Mouse (Mus musculus): Measurements from ENCODE around the gene Camta1. TPM values are rescaled to one million over a fixed set of nuclear protein-coding genes. Genes with fewer than 3 reads are reported as not detected.

The Camta1 gene
- polyA plus RNA-seq, 1 experiment from 2014 or later: 61.9 TPM

DNA sequence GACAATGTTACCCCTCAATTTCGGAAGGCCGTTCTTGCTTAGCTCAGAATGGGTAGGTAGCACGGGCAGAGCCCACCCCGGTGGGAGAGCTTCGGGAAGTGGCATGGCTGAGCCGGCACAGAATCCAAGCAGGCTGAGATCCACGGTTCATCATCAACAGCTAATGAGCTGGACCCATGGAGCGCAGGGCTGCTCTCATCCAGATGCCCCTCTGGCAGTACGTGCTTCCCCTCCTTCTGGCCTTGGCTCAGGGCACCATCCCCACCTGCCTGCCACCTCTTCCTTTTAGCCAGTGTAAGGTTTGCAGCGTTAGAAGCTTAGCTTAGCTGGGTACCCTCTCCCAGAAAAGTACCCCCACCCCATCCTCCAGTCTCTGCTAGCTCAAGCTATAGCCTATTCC is 545.2 kb downstream of the Camta1 start:
- DNase-seq (ENCODE audit: low spot score): no peak
- Histone ChIP-seq H3K9ac (ENCODE audit: low read length) (no peak overlapping the region), H3K4me3 (ENCODE audit: low read depth, low read length) (no peak overlapping the region), H3K4me1 (replicated peaks; ENCODE audit: control insufficient read depth, insufficient read depth) (no peaks in the 10 kb centered on the region), H3K36me3 (ENCODE audit: control insufficient read depth, insufficient read depth, low read length) (no peaks in the 10 kb centered on the region), H3K4me2 (replicated peaks; ENCODE audit: low read depth) (no peak overlapping the region), H3K27ac (replicated peaks) (no peak overlapping the region), H3K9me3 (ENCODE audit: control insufficient read depth, low read length) (no peaks in the 10 kb centered on the region), H3K27me3 (ENCODE audit: control insufficient read depth, insufficient read depth, low read length) (no peaks in the 10 kb centered on the region)
- TF ChIP-seq CTCF (IDR thresholded peaks at IDR 0.05; ENCODE audit: low read depth): no peak
- TF ChIP-seq EP300 (optimal IDR thresholded peaks at IDR 0.05): no peak
- no peak for ATAC-seq (ENCODE audit: low FRiP score, low TSS enrichment)
- 83% methylated on average over 10 of the region's 10 CpGs for WGBS

DNA sequence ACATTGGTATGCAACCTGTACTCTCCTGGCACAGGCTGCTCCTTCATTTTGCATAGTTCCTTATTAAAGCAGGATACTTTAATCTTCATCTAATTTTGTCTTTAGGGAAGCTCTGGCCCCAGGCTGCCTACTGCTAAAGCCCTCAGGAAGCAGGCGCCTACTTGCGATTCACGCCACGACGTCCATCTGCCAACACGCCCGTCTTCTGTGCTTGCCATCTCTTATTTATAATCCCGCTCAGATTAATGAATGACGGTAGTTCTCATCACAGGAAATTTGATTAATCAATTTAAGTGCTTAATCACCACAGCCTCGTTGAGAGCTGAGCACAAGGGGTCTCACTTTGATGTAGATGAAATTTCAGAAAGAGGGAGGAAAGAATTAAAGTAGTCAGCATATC is 546.0 kb downstream of the Camta1 start:
- no peaks in the 10 kb centered on the region for H3K9me3 ChIP-seq (ENCODE audit: control insufficient read depth, low read length)
- H3K27ac ChIP-seq (replicated peaks): no peak overlapping the region
- no peak overlapping the region for H3K4me3 ChIP-seq (ENCODE audit: low read depth, low read length)
- H3K4me2 ChIP-seq (replicated peaks; ENCODE audit: low read depth): no peak overlapping the region
- 61% methylated on average over 10 of the region's 10 CpGs for WGBS
- no peak overlapping the region for H3K9ac ChIP-seq (ENCODE audit: low read length)
- ATAC-seq (ENCODE audit: low FRiP score, low TSS enrichment) (no peak), DNase-seq (ENCODE audit: low spot score) (no peak)
- H3K36me3 ChIP-seq (ENCODE audit: control insufficient read depth, insufficient read depth, low read length): no peaks in the 10 kb centered on the region
- TF ChIP-seq EP300 (optimal IDR thresholded peaks at IDR 0.05) (no peak), CTCF (IDR thresholded peaks at IDR 0.05; ENCODE audit: low read depth) (no peak)
- H3K27me3 ChIP-seq (ENCODE audit: control insufficient read depth, insufficient read depth, low read length): no peaks in the 10 kb centered on the region
- H3K4me1 ChIP-seq (replicated peaks; ENCODE audit: control insufficient read depth, insufficient read depth): no peaks in the 10 kb centered on the region

DNA sequence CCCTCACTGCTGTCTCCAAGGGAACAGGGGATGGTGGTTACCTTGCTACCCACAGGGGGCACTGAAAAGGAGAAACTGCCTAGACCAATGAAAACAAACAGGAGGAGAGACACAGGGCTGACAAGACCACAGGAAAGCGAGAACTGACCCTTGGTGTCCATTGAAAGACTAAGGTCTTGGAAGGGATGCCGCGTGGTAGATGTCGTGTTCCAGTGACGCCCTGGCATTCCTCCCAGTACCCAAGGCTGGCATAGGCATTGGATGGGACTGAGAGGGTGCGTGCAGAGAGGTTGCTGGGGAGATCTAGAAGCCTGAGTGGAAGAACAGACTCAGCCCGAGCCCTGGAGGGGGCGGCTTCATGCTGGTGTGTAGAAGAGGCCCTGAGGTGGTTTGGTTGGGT is 550.9 kb downstream of the Camta1 start:
- Histone ChIP-seq H3K4me2 (replicated peaks; ENCODE audit: low read depth) (no peak overlapping the region), H3K27ac (replicated peaks) (no peak overlapping the region), H3K4me3 (ENCODE audit: low read depth, low read length) (no peak overlapping the region), H3K4me1 (replicated peaks; ENCODE audit: control insufficient read depth, insufficient read depth) (no peaks in the 10 kb centered on the region), H3K9me3 (ENCODE audit: control insufficient read depth, low read length) (no peaks in the 10 kb centered on the region), H3K36me3 (ENCODE audit: control insufficient read depth, insufficient read depth, low read length) (no peaks in the 10 kb centered on the region), H3K27me3 (ENCODE audit: control insufficient read depth, insufficient read depth, low read length) (no peaks in the 10 kb centered on the region), H3K9ac (ENCODE audit: low read length) (no peak overlapping the region)
- WGBS: 77% methylated on average over 8 of the region's 8 CpGs
- TF ChIP-seq EP300 (optimal IDR thresholded peaks at IDR 0.05) (no peak), CTCF (IDR thresholded peaks at IDR 0.05; ENCODE audit: low read depth) (no peak)
- ATAC-seq (ENCODE audit: low FRiP score, low TSS enrichment) (no peak), DNase-seq (ENCODE audit: low spot score) (no peak)

DNA sequence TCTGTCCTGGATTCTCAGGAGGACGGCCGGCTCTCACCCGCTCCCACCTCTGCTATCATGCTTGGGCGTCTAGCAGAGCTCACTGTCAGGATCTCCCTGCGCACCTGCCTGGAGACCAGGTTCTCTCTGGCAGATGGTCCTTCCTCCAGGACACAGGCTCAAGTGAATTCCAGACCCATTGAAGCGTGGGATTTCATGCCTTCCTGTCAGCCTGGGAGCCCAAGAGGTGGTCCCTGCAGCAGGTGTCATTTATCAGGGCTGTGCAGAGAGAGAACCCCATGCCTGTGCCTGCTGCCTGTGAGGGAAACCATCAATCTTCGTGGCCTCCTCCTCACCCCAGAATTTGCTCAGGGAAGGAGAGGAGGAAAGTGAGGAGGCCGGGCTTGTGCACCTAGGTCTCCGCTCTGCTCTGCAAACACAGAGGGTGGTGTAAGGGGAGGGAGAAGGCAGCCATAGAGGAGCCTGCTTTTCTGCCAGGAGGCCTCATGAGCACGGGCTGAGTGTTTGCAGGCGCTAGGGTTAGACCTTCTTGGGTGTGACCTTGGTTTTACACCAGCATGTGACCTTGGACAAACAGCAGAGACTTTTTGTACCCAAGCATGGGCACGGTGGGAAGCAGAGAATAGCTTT is 551.5 kb downstream of the Camta1 start:
- peak; percentile 48 for DNase-seq (ENCODE audit: low spot score)
- Histone ChIP-seq H3K9me3 (ENCODE audit: control insufficient read depth, low read length) (no peaks in the 10 kb centered on the region), H3K27me3 (ENCODE audit: control insufficient read depth, insufficient read depth, low read length) (no peaks in the 10 kb centered on the region), H3K36me3 (ENCODE audit: control insufficient read depth, insufficient read depth, low read length) (no peaks in the 10 kb centered on the region), H3K4me3 (ENCODE audit: low read depth, low read length) (no peak overlapping the region), H3K4me1 (replicated peaks; ENCODE audit: control insufficient read depth, insufficient read depth) (no peaks in the 10 kb centered on the region), H3K27ac (replicated peaks) (no peak overlapping the region), H3K9ac (ENCODE audit: low read length) (no peak overlapping the region), H3K4me2 (replicated peaks; ENCODE audit: low read depth) (no peak overlapping the region)
- 17% methylated on average over 12 of the region's 12 CpGs for WGBS
- ATAC-seq (ENCODE audit: low FRiP score, low TSS enrichment): peak; percentile 58; the same call in 1 of the 2 replicates
- TF ChIP-seq CTCF (IDR thresholded peaks at IDR 0.05; ENCODE audit: low read depth): no peak
- no peak for TF ChIP-seq EP300 (optimal IDR thresholded peaks at IDR 0.05)

DNA sequence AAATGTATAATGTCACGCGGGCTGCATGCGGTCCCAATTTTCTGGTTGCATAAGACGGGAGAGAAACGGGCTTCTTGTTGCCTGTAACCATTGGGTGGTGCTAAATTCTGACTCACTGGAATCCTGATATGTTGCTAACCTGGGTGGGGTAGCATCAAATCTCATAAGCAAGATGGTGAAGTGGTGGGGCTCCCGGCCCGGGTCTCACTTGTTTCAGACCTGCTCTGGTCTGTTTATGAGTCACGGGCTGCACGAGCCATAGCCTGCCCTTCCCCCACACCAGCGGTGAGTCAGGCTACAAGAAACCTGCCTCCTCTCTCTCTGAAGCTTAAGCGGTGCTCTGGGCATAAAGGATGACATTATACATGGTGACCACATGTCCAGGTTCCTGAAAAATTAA is 554.8 kb downstream of the Camta1 start:
- ATAC-seq (ENCODE audit: low FRiP score, low TSS enrichment): peak; percentile 34; the same call in 1 of the 2 replicates
- no peak overlapping the region for H3K27ac ChIP-seq (replicated peaks)

DNA sequence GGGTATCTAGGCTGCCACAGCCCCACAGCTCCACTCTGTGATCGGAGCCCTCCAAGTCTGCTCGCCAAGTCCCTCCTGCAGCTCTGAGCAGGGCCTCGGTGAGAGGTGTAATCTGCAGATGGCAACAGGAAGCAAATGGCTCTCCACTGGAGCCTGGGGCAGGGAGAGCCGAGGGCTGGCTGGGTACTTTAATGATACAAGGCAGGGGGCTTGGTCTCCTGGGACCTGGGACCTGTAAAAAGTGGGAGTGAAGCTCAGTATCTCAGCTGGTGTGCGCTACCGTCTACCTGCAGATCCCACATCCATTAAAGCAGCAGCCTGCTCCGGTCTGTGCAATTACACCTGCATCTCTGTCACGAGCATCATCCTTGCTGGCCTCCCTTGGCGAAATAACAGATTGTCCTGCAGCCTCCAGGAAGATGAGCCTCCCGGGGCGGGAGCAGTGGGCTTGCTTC is 555.3 kb downstream of the Camta1 start:
- DNase-seq (ENCODE audit: low spot score) (no peak), ATAC-seq (ENCODE audit: low FRiP score, low TSS enrichment) (no peak)
- no peak for TF ChIP-seq CTCF (IDR thresholded peaks at IDR 0.05; ENCODE audit: low read depth)
- TF ChIP-seq EP300 (optimal IDR thresholded peaks at IDR 0.05): no peak
- Histone ChIP-seq H3K27me3 (ENCODE audit: control insufficient read depth, insufficient read depth, low read length) (no peaks in the 10 kb centered on the region), H3K9me3 (ENCODE audit: control insufficient read depth, low read length) (no peaks in the 10 kb centered on the region), H3K4me3 (ENCODE audit: low read depth, low read length) (no peak overlapping the region), H3K9ac (ENCODE audit: low read length) (no peak overlapping the region), H3K4me2 (replicated peaks; ENCODE audit: low read depth) (no peak overlapping the region), H3K27ac (replicated peaks) (no peak overlapping the region), H3K36me3 (ENCODE audit: control insufficient read depth, insufficient read depth, low read length) (no peaks in the 10 kb centered on the region), H3K4me1 (replicated peaks; ENCODE audit: control insufficient read depth, insufficient read depth) (no peaks in the 10 kb centered on the region)
- 67% methylated on average over 11 of the region's 11 CpGs for WGBS

More for the DNA sequence above, 554.8 kb downstream of the Camta1 start:
- no peak overlapping the region for H3K4me3 ChIP-seq (ENCODE audit: low read depth, low read length)
- no peaks in the 10 kb centered on the region for H3K9me3 ChIP-seq (ENCODE audit: control insufficient read depth, low read length)
- peak; percentile 47 for DNase-seq (ENCODE audit: low spot score)
- H3K27me3 ChIP-seq (ENCODE audit: control insufficient read depth, insufficient read depth, low read length): no peaks in the 10 kb centered on the region
- H3K4me2 ChIP-seq (replicated peaks; ENCODE audit: low read depth): no peak overlapping the region
- H3K4me1 ChIP-seq (replicated peaks; ENCODE audit: control insufficient read depth, insufficient read depth): no peaks in the 10 kb centered on the region
- no peak overlapping the region for H3K9ac ChIP-seq (ENCODE audit: low read length)
- 59% methylated on average over 11 of the region's 11 CpGs for WGBS
- TF ChIP-seq EP300 (optimal IDR thresholded peaks at IDR 0.05) (no peak), CTCF (IDR thresholded peaks at IDR 0.05; ENCODE audit: low read depth) (no peak)
- H3K36me3 ChIP-seq (ENCODE audit: control insufficient read depth, insufficient read depth, low read length): no peaks in the 10 kb centered on the region

Data from stomach, postnatal 0 days (tissue).